Mouse (Mus musculus): Measurements from ENCODE around the gene Ccdc88c.

DNA sequence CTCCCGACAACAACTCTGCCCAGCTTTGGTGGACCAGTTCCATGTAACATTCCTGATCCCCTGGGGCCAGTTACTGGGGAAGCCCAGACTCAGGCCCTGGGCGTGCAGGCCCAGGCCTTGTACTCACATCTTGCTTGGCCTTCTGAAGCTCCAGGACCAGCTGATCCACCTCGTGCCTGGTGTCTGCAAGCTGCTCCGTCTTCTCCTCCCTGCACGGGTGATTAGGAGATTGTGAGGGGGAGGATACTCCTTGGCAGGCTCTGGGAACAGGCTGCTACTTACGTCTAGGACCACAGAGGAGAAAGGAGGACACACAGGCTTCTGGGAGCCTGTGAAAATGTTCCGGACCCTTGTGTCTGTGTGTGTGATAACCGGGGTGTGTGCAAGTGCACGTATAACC lies 62.6 kb downstream of the Ccdc88c start:
- TF ChIP-seq USF1 (IDR thresholded peaks at IDR 0.05; ENCODE audit: low read depth), result no peak
- no peak for TF ChIP-seq MAX (IDR thresholded peaks at IDR 0.05)
- no peak for TF ChIP-seq MYOD1 (IDR thresholded peaks at IDR 0.05; ENCODE audit: control insufficient read depth, insufficient read length, low read depth)

Measured in C2C12 (cell line).